Mouse (Mus musculus) CH12.LX (cell line): ENCODE results near the gene Tmem168.

Experiments used
- CHD2 ChIP-seq: IDR thresholded peaks from 2 replicates; pipeline ENCODE4 v1.6.1; 2011; ENCODE audit warnings: low read length, improper control_type of control experiment
- CTCF ChIP-seq, 2 experiments: IDR thresholded peaks in 1 of 2; conservative IDR thresholded peaks in 1 of 2; 2 replicates each; pipeline ENCODE4 v1.5.1; 2011 to 2012; ENCODE audit warnings: low read depth in 2 of 2, low read length in 2 of 2, improper control_type of control experiment in 1 of 2, inconsistent platforms in 1 of 2, mild to moderate bottlenecking in 1 of 2, moderate library complexity in 1 of 2
- NELFE ChIP-seq: IDR thresholded peaks from 2 replicates; pipeline ENCODE4 v1.6.1; 2011; ENCODE audit warnings: low read depth, low read length, improper control_type of control experiment
- POLR2A ChIP-seq: IDR thresholded peaks from 2 replicates; pipeline ENCODE4 v1.6.1; 2011; ENCODE audit warnings: low read depth, mild to moderate bottlenecking, improper control_type of control experiment, low read length
- POLR2AphosphoS2 ChIP-seq: IDR thresholded peaks from 2 replicates; pipeline ENCODE4 v1.6.1; 2011; ENCODE audit warnings: low read depth, low read length, improper control_type of control experiment

- TF ChIP-seq POLR2A (no peak), CTCF (conservative IDR thresholded peaks at IDR 0.05 in 1 of 2, IDR thresholded peaks at IDR 0.05 in 1 of 2; ENCODE audit: low read depth in 2 of 2, low read length in 2 of 2) (no peak), POLR2AphosphoS2 (no peak), CHD2 (no peak), NELFE (no peak)
Measured at GRCm38 (mm10) chr6:13636582-13636989, 28.7 kb upstream of the Tmem168 start.
